Mouse (Mus musculus) forebrain, postnatal 0 days (tissue): Measurements from ENCODE around the gene D1Pas1. TPM values are rescaled to one million over a fixed set of nuclear protein-coding genes. Genes with fewer than 3 reads are reported as not detected.

ENCODE experiments used
- ATAC-seq: fragments of 200-750 bp; cut with Nextera tagmentation; 2 replicates; pipeline ENCODE4 v1.8.0; 2017; ENCODE audit warnings: mild to moderate bottlenecking, moderate library complexity
- DNase-seq: peaks from one replicate; pipeline ENCODE4 v3.0.0-alpha.2; 2015
- H3K27ac ChIP-seq: fragments of 300-500 bp; sonication (generic); 2 replicates; pipeline ENCODE4 v1.5.1; 2014; ENCODE audit warnings: low read depth, mild to moderate bottlenecking, antibody characterized with exemption, low read length, moderate library complexity, mixed read lengths
- H3K27me3 ChIP-seq: fragments of 300-500 bp; sonication (generic); 2 replicates; pipeline ENCODE4 v1.6.1; 2014; ENCODE audit warnings: mild to moderate bottlenecking, low read length, mixed read lengths; ENCODE audit not compliant: insufficient read depth
- H3K36me3 ChIP-seq: fragments of 300-500 bp; sonication (generic); 2 replicates; pipeline ENCODE4 v1.6.1; 2014; ENCODE audit warnings: mild to moderate bottlenecking, moderate library complexity; ENCODE audit not compliant: insufficient read depth
- H3K4me1 ChIP-seq: fragments of 300-500 bp; sonication (generic); 2 replicates; pipeline ENCODE4 v1.6.1; 2014; ENCODE audit warnings: antibody characterized with exemption; ENCODE audit not compliant: insufficient read depth
- H3K4me2 ChIP-seq: fragments of 300-500 bp; sonication (generic); 2 replicates; pipeline ENCODE4 v1.6.1; 2014; ENCODE audit warnings: low read depth, mild to moderate bottlenecking, moderate library complexity
- H3K4me3 ChIP-seq: fragments of 300-500 bp; sonication (generic); 2 replicates; pipeline ENCODE4 v1.5.1; 2014; ENCODE audit warnings: low read depth, low read length, mixed read lengths
- H3K9ac ChIP-seq: fragments of 300-500 bp; sonication (generic); 2 replicates; pipeline ENCODE4 v1.6.1; 2014; ENCODE audit warnings: mild to moderate bottlenecking
- H3K9me3 ChIP-seq: fragments of 300-500 bp; sonication (generic); 2 replicates; pipeline ENCODE4 v1.6.1; 2016; ENCODE audit warnings: low read length
- CTCF ChIP-seq: sonication (generic); IDR thresholded peaks from 2 replicates; pipeline ENCODE4 v1.5.1; 2016; ENCODE audit warnings: antibody characterized with exemption, control low read depth, low read depth
- WGBS: fragments of 180-500 bp; shearing (Covaris S2); extraction: QIAGEN DNeasy Blood & Tissue Kit; methylation state at CpG from one replicate; pipeline ENCODE4 v1.1.7; 2014; 5-methylcytosine and 5-hydroxymethylcytosine counted together
- polyA plus RNA-seq: library from polyadenylated mRNA; unstranded; fragments of >200 nt; fragmentation: Nextera tagmentation; extraction: Ambion mirVana; gene quantifications from 2 replicates; pipeline ENCODE4 v1.2.1, GENCODE M21; 2015
- total RNA-seq: library from RNA; depleted of rRNA; stranded (reverse); fragments of >200 nt; gene quantifications from 2 replicates; pipeline ENCODE4 v1.2.3, GENCODE M21; 2014

Gene D1Pas1
- total and polyA plus RNA-seq, 2 experiments from 2014 or later: 0.12 TPM; not detected in 1

GRCm38 (mm10) chr1:186927494-186927893 is 39.7 kb upstream of the D1Pas1 start:
- Histone ChIP-seq H3K4me1 (peaks cover 4% of the 10 kb centered on the region; the same call in 1 of the 2 replicates), H3K9me3 (no peaks in the 10 kb centered on the region), H3K9ac (no peak overlapping the region), H3K27me3 (no peaks in the 10 kb centered on the region), H3K36me3 (no peaks in the 10 kb centered on the region), H3K27ac (no peak overlapping the region), H3K4me2 (no peak overlapping the region), H3K4me3 (no peak overlapping the region)
- ATAC-seq (no peak), DNase-seq (no peak)
- no peak for TF ChIP-seq CTCF
- WGBS: 41% methylated on average over 4 of the region's 4 CpGs

GRCm38 (mm10) chr1:186930160-186930887 is 36.9 kb upstream of the D1Pas1 start:
- no peak for ATAC-seq
- Histone ChIP-seq H3K27me3 (no peaks in the 10 kb centered on the region), H3K9ac (no peak overlapping the region), H3K36me3 (no peaks in the 10 kb centered on the region), H3K27ac (no peak overlapping the region), H3K4me2 (no peak overlapping the region), H3K4me1 (peaks cover 4% of the 10 kb centered on the region; the same call in 1 of the 2 replicates), H3K4me3 (no peak overlapping the region), H3K9me3 (no peaks in the 10 kb centered on the region)
- no peak for DNase-seq
- WGBS: 80% methylated on average over 13 of the region's 13 CpGs
- TF ChIP-seq CTCF: no peak

- Histone ChIP-seq H3K36me3 (no peaks in the 10 kb centered on the region), H3K9me3 (no peaks in the 10 kb centered on the region), H3K4me1 (peaks cover 4% of the 10 kb centered on the region; the same call in 1 of the 2 replicates), H3K4me2 (no peak overlapping the region), H3K27me3 (no peaks in the 10 kb centered on the region), H3K9ac (no peak overlapping the region), H3K4me3 (no peak overlapping the region), H3K27ac (no peak overlapping the region)
- no peak for TF ChIP-seq CTCF
- WGBS: 93% methylated on average over 6 of the region's 6 CpGs
- DNase-seq: no peak
- ATAC-seq: no peak
Measured at GRCm38 (mm10) chr1:186930888-186931233, 36.4 kb upstream of the D1Pas1 start.

- no peak overlapping the region for H3K4me3 ChIP-seq
- no peaks in the 10 kb centered on the region for H3K36me3 ChIP-seq
- no peak overlapping the region for H3K27ac ChIP-seq
- H3K4me2 ChIP-seq: no peak overlapping the region
- DNase-seq (no peak), ATAC-seq (no peak)
- TF ChIP-seq CTCF: no peak
- H3K9me3 ChIP-seq: no peaks in the 10 kb centered on the region
- 96% methylated on average over 1 of the region's 1 CpGs for WGBS
- no peaks in the 10 kb centered on the region for H3K4me1 ChIP-seq
- H3K27me3 ChIP-seq: no peaks in the 10 kb centered on the region
- no peak overlapping the region for H3K9ac ChIP-seq
Measured at GRCm38 (mm10) chr1:186934205-186934604, 33.0 kb upstream of the D1Pas1 start.

- no peak for DNase-seq
- Histone ChIP-seq H3K27ac (no peak overlapping the region), H3K9ac (no peak overlapping the region), H3K4me3 (no peak overlapping the region), H3K9me3 (no peaks in the 10 kb centered on the region), H3K4me2 (no peak overlapping the region), H3K27me3 (no peaks in the 10 kb centered on the region; the same call in 1 of the 2 replicates), H3K4me1 (no peaks in the 10 kb centered on the region), H3K36me3 (no peaks in the 10 kb centered on the region)
- TF ChIP-seq CTCF: no peak
- ATAC-seq: no peak
- 92% methylated on average over 4 of the region's 4 CpGs for WGBS
Measured at GRCm38 (mm10) chr1:186952381-186952780, 14.8 kb upstream of the D1Pas1 start.

GRCm38 (mm10) chr1:186954591-186954990 is 12.6 kb upstream of the D1Pas1 start:
- DNase-seq (no peak), ATAC-seq (no peak)
- no peak overlapping the region for H3K4me3 ChIP-seq
- no peaks in the 10 kb centered on the region for H3K36me3 ChIP-seq
- H3K27ac ChIP-seq: no peak overlapping the region
- H3K4me1 ChIP-seq: no peaks in the 10 kb centered on the region
- 79% methylated on average over 4 of the region's 4 CpGs for whole genome bisulfite sequencing
- no peaks in the 10 kb centered on the region for H3K9me3 ChIP-seq
- no peak overlapping the region for H3K4me2 ChIP-seq
- H3K9ac ChIP-seq: no peak overlapping the region
- TF ChIP-seq CTCF: no peak
- no peaks in the 10 kb centered on the region; the same call in none of the 2 replicates for H3K27me3 ChIP-seq

GRCm38 (mm10) chr1:186959380-186959779 is 7.8 kb upstream of the D1Pas1 start:
- no peaks in the 10 kb centered on the region; the same call in 1 of the 2 replicates for H3K27me3 ChIP-seq
- no peak overlapping the region for H3K27ac ChIP-seq
- no peaks in the 10 kb centered on the region for H3K36me3 ChIP-seq
- no peaks in the 10 kb centered on the region for H3K4me1 ChIP-seq
- no peak overlapping the region for H3K4me3 ChIP-seq
- no peak overlapping the region for H3K4me2 ChIP-seq
- TF ChIP-seq CTCF: peak; percentile 33; the same call in 1 of the 2 replicates
- WGBS: 52% methylated on average over 4 of the region's 4 CpGs
- ATAC-seq (no peak), DNase-seq (no peak)
- H3K9ac ChIP-seq: no peak overlapping the region
- H3K9me3 ChIP-seq: no peaks in the 10 kb centered on the region
